Mouse (Mus musculus) heart, adult 11 months (tissue): ENCODE data around the gene Dync1li2.
A peak's percentile ranks its signal among the peaks of the same experiment; 100 is the strongest.

Experiments used
- DNase-seq: peaks from one replicate; pipeline ENCODE4 v3.0.0; 2022

Gene Dync1li2

GRCm38 (mm10) chr8:104413770-104414169 is 29.1 kb downstream of the Dync1li2 start:
- no peak for DNase-seq

- DNase-seq = no peak
These were observed 29.9 kb downstream of the Dync1li2 start for GRCm38 (mm10) chr8:104412805-104413532.

GRCm38 (mm10) chr8:104411972-104412371 is 30.9 kb downstream of the Dync1li2 start:
- peak; percentile 91 for DNase-seq

- DNase-seq = no peak
These were observed 31.4 kb downstream of the Dync1li2 start for GRCm38 (mm10) chr8:104411468-104411867.

- no peak for DNase-seq
These were observed 32.1 kb downstream of the Dync1li2 start for GRCm38 (mm10) chr8:104410628-104411273.

GRCm38 (mm10) chr8:104408328-104409110 is 34.3 kb downstream of the Dync1li2 start:
- peak; percentile 95 for DNase-seq

GRCm38 (mm10) chr8:104406340-104407128 is 36.3 kb downstream of the Dync1li2 start:
- DNase-seq = no peak

- peak; percentile 96 for DNase-seq
These were observed 37.2 kb downstream of the Dync1li2 start for GRCm38 (mm10) chr8:104405430-104406187.

GRCm38 (mm10) chr8:104403596-104403995 is 39.3 kb downstream of the Dync1li2 start:
- DNase-seq = no peak

- DNase-seq = peak; percentile 96
These were observed 47.0 kb downstream of the Dync1li2 start, which contains the start of gene Cmtm4 for GRCm38 (mm10) chr8:104395703-104396357. Gene Cmtm4 (minus strand): TSS chr8:104395807.

- peak; percentile 96 for DNase-seq
These were observed 47.8 kb downstream of the Dync1li2 start for GRCm38 (mm10) chr8:104394801-104395702.

GRCm38 (mm10) chr8:104393767-104394166 is 49.1 kb downstream of the Dync1li2 start:
- no peak for DNase-seq

- DNase-seq = no peak
These were observed 49.7 kb downstream of the Dync1li2 start for GRCm38 (mm10) chr8:104393139-104393538.

GRCm38 (mm10) chr8:104390245-104390644 is 52.6 kb downstream of the Dync1li2 start:
- DNase-seq = no peak

GRCm38 (mm10) chr8:104387980-104388379 is 54.9 kb downstream of the Dync1li2 start:
- DNase-seq = peak; percentile 92

GRCm38 (mm10) chr8:104387501-104387900 is 55.3 kb downstream of the Dync1li2 start:
- DNase-seq = no peak

GRCm38 (mm10) chr8:104386693-104387092 is 56.2 kb downstream of the Dync1li2 start:
- DNase-seq = no peak

GRCm38 (mm10) chr8:104383977-104384376 is 58.9 kb downstream of the Dync1li2 start:
- DNase-seq = peak; percentile 93

- DNase-seq = no peak
These were observed 59.6 kb downstream of the Dync1li2 start for GRCm38 (mm10) chr8:104383296-104383695.

- no peak for DNase-seq
These were observed 61.9 kb downstream of the Dync1li2 start for GRCm38 (mm10) chr8:104380961-104381411.
